Mouse (Mus musculus) kidney, embryonic 14.5 days (tissue): ENCODE measurements around the gene Elk4. TPM values are rescaled to one million over a fixed set of nuclear protein-coding genes. Genes with fewer than 3 reads are reported as not detected.

Experiments used
- polyA plus RNA-seq: library from polyadenylated mRNA; unstranded; fragments of >200 nt; fragmentation: Nextera tagmentation; extraction: Ambion mirVana; gene quantifications from 2 replicates; pipeline ENCODE4 v1.2.1, GENCODE M21; 2014

Gene Elk4
- polyA plus RNA-seq, 1 experiment from 2014 or later = 35.4 TPM

Other genes with a start within 250 kb of the Elk4 start
- 1.1 and 2.1 TPM in 2 replicates for gene Pm20d1, start 210.2 kb upstream of the Elk4 start, polyA plus RNA-seq
- gene Slc41a1, start 180.1 kb upstream of the Elk4 start, polyA plus RNA-seq = 10.7 and 11.2 TPM in 2 replicates
- 15.4 and 17.2 TPM in 2 replicates for gene Rab29, start 140.4 kb upstream of the Elk4 start, polyA plus RNA-seq
- 67.3 and 95.9 TPM in 2 replicates for gene Nucks1, start 97.1 kb upstream of the Elk4 start, polyA plus RNA-seq
- 5.1 and 7.3 TPM in 2 replicates for gene Slc45a3, start 44.6 kb upstream of the Elk4 start, polyA plus RNA-seq
- gene Mfsd4a, start 60.5 kb downstream of the Elk4 start, polyA plus RNA-seq = 5.4 and 19.7 TPM in 2 replicates
- gene Cdk18, start 132.1 kb downstream of the Elk4 start, polyA plus RNA-seq = 6.3 and 6.5 TPM in 2 replicates
- 0.37 TPM in 1 of 2 replicates, not detected in the other for gene Lemd1, start 183.8 kb downstream of the Elk4 start, polyA plus RNA-seq
- 0.05 and 0.09 TPM in 2 replicates for gene AC124108.1, start 183.8 kb downstream of the Elk4 start, polyA plus RNA-seq
- gene Gm10188, start 222.2 kb downstream of the Elk4 start, polyA plus RNA-seq = not detected in 2 replicates